Comparison of ENCODE assay signal across 23 mouse cellular contexts in the genomic region with DNA sequence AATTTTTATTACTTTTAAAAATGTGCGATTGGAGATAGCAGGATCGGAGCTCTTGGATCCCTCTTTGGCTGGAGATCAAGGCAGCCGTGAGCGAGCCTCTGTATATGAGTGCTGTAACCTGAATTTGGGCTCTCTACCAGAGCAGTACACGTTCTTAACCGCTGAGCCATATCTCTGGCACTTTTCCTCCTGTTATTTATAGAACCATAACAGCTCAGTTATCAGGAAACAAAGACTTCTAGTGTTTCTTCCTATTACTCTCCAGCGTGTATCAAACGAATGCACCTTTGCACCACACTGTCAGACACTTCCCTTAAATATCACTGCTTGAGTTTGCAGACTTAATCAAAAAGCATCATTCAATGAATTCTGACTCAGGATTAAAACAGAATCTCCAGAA. TPM values are rescaled to one million over a fixed set of nuclear protein-coding genes. Genes with fewer than 3 reads are reported as not detected.
DNase-seq lines count a peak whose midpoint lies in the region; ATAC-seq and TF ChIP-seq lines count a peak whose summit lies in the region.
"Had no signal": no experiment of that assay in that cellular context is flagged by ENCODE, and none has a peak within 500 bp of the region (broad histone marks: within the 10 kb centered on the region; RNA-seq: fewer than 3 reads in every experiment).

No protein-coding gene starts in this region.

- H3K4me3 ChIP-seq in heart, embryonic 11.5 days (ENCODE audit: low read depth, low read length) = no peak overlapping the region
- H3K4me3 ChIP-seq in MEL (ENCODE audit: control insufficient read depth in 1 of 2, insufficient read depth in 1 of 2, low read depth in 2 of 2, low read length in 2 of 2) = no peak overlapping the region
- H3K4me3 ChIP-seq: embryonic facial prominence, embryonic 12.5 days; layer of hippocampus, adult 2 months; left cerebral cortex, adult 2 months; limb, embryonic 13.5 days; liver, embryonic 15.5 days; myocyte; neural tube, embryonic 15.5 days had no signal

- no peak for DNase-seq in heart, postnatal 36 days
- DNase-seq in MEL (ENCODE audit: low read depth, low spot score) = peak; percentile 92
- DNase-seq in brain, adult 2 months (ENCODE audit: low read depth, low spot score) = peak; percentile 43
- DNase-seq in left cerebral cortex, postnatal 25 days (ENCODE audit: low spot score in 2 of 2) = no peak
- no peak for DNase-seq in embryo, embryonic 10.5 days (ENCODE audit: low spot score)
- DNase-seq: cerebellum, adult 11 months; cerebellum, postnatal 36 days; forebrain, postnatal 0 days; kidney, adult 18-20 months; kidney, postnatal 10 days; lung, postnatal 36 days; thymus, adult 2 months had no signal

- H3K9ac ChIP-seq in heart, embryonic 11.5 days (ENCODE audit: low read depth, low read length) = no peak overlapping the region
- H3K9ac ChIP-seq in MEL (ENCODE audit: control insufficient read depth, low read depth, low read length, poor library complexity, severe bottlenecking) = no peak overlapping the region
- H3K9ac ChIP-seq: embryonic facial prominence, embryonic 12.5 days; forebrain, postnatal 0 days; limb, embryonic 13.5 days; liver, embryonic 15.5 days; neural tube, embryonic 15.5 days had no signal

- no peak overlapping the region for H3K27ac ChIP-seq in heart, embryonic 11.5 days (ENCODE audit: low read depth, low read length)
- H3K27ac ChIP-seq in MEL (ENCODE audit: control insufficient read depth, low read depth, low read length) = peak overlapping the region; percentile 40
- H3K27ac ChIP-seq: embryonic facial prominence, embryonic 12.5 days; hindbrain, postnatal 0 days; layer of hippocampus, adult 2 months; left cerebral cortex, adult 2 months; limb, embryonic 13.5 days; liver, embryonic 15.5 days; neural tube, embryonic 15.5 days had no signal

- TF ChIP-seq EP300 in MEL (IDR thresholded peaks at IDR 0.05; ENCODE audit: low read depth in 1 of 2, low read length in 2 of 2) = peak; percentile 98

- TF ChIP-seq RAD21 in MEL (IDR thresholded peaks at IDR 0.05; ENCODE audit: low read depth, low read length) = no peak

- no peak for TF ChIP-seq CTCF in MEL (IDR thresholded peaks at IDR 0.05 in 2 of 3, conservative IDR thresholded peaks at IDR 0.05 in 1 of 3; ENCODE audit: control insufficient read depth in 1 of 3, insufficient read depth in 1 of 3, low read depth in 2 of 3, low read length in 3 of 3, poor library complexity in 1 of 3, severe bottlenecking in 1 of 3)

- intact Hi-C loops in heart, postnatal 36 days (cut with DNase I) = no loop called here
- intact Hi-C loops in left cerebral cortex, postnatal 25 days (cut with DNase I) = no loop called here

- no peaks in the 10 kb centered on the region for H3K9me3 ChIP-seq in heart, embryonic 11.5 days (replicated peaks; ENCODE audit: control insufficient read depth, low read length)
- H3K9me3 ChIP-seq in MEL (replicated peaks; ENCODE audit: insufficient read depth, low read length) = no peaks in the 10 kb centered on the region
- H3K9me3 ChIP-seq: embryonic facial prominence, embryonic 12.5 days; limb, embryonic 13.5 days; liver, embryonic 15.5 days; neural tube, embryonic 15.5 days had no signal

- ATAC-seq in heart, embryonic 11.5 days (replicated peaks; ENCODE audit: insufficient number of reproducible peaks, low FRiP score, low TSS enrichment) = peak; percentile 39; the same call in 1 of the 2 replicates
- ATAC-seq in hematopoietic stem cell, adult 5-6 weeks (replicated peaks in 1 of 2; ENCODE audit: insufficient read depth in 1 of 2, low FRiP score in 2 of 2, low TSS enrichment in 1 of 2, low read depth in 1 of 2, poor library complexity in 2 of 2, severe bottlenecking in 2 of 2) = peak; percentile 49 to 65; a peak in 3 of 4 replicates
- ATAC-seq: forebrain, postnatal 0 days; hindbrain, postnatal 0 days had no signal

- peak overlapping the region; percentile 24 for H3K4me2 ChIP-seq in heart, embryonic 11.5 days
- H3K4me2 ChIP-seq: embryonic facial prominence, embryonic 12.5 days; limb, embryonic 13.5 days; liver, embryonic 15.5 days; midbrain, embryonic 11.5 days; neural tube, embryonic 15.5 days had no signal

- H3K79me2 ChIP-seq in MEL (ENCODE audit: control insufficient read depth, insufficient read depth, low read length, poor library complexity) = no peaks in the 10 kb centered on the region

- H3K36me3 ChIP-seq in heart, embryonic 11.5 days (ENCODE audit: control insufficient read depth, insufficient read depth, low read length) = no peaks in the 10 kb centered on the region
- H3K36me3 ChIP-seq in MEL (ENCODE audit: control insufficient read depth in 1 of 2, insufficient read depth in 2 of 2, low read length in 2 of 2) = peaks cover 0 to 12% of the 10 kb centered on the region in 2 experiments; a peak in 3 of 4 replicates
- H3K36me3 ChIP-seq: embryonic facial prominence, embryonic 12.5 days; limb, embryonic 13.5 days; liver, embryonic 15.5 days; neural tube, embryonic 15.5 days had no signal

- no peaks in the 10 kb centered on the region for H3K27me3 ChIP-seq in heart, embryonic 11.5 days (ENCODE audit: control insufficient read depth, insufficient read depth, low read length)
- no peaks in the 10 kb centered on the region for H3K27me3 ChIP-seq in MEL (ENCODE audit: control insufficient read depth in 1 of 2, insufficient read depth in 2 of 2, low read length in 2 of 2)
- H3K27me3 ChIP-seq: embryonic facial prominence, embryonic 12.5 days; limb, embryonic 13.5 days; liver, embryonic 15.5 days; neural tube, embryonic 15.5 days had no signal

- TF ChIP-seq POLR2A in MEL (IDR thresholded peaks at IDR 0.05; ENCODE audit: control insufficient read depth in 1 of 2, insufficient read depth in 1 of 2, low read depth in 1 of 2, low read length in 2 of 2, poor library complexity in 1 of 2) = no peak

- H3K4me1 ChIP-seq in heart, embryonic 11.5 days (ENCODE audit: control insufficient read depth, insufficient read depth, low read length) = peaks cover 34% of the 10 kb centered on the region
- peaks cover 7 to 16% of the 10 kb centered on the region in 2 experiments for H3K4me1 ChIP-seq in MEL (ENCODE audit: control insufficient read depth in 1 of 2, insufficient read depth in 2 of 2, low read length in 2 of 2)
- H3K4me1 ChIP-seq: liver, embryonic 15.5 days had no signal

- whole genome bisulfite sequencing in heart, embryonic 11.5 days (ENCODE audit: insufficient replicate concordance) = 26% methylated on average over 8 of the region's 8 CpGs

TF ChIP-seq in MEL, 35 proteins besides CTCF, POLR2A, EP300 and RAD21 (continues in another document):
- TF ChIP-seq HCFC1 (IDR thresholded peaks at IDR 0.05; ENCODE audit: low read depth, low read length) (peak; percentile 48; the same call in 1 of the 2 replicates), KAT2A (conservative IDR thresholded peaks at IDR 0.05; ENCODE audit: low read depth, low read length) (no peak), MYB (IDR thresholded peaks at IDR 0.05; ENCODE audit: low read depth, low read length) (peak; percentile 87), CHD1 (IDR thresholded peaks at IDR 0.05; ENCODE audit: low read depth, low read length) (no peak), ZNF384 (IDR thresholded peaks at IDR 0.05; ENCODE audit: low read depth, low read length) (no peak; the same call in 1 of the 2 replicates), NELFE (IDR thresholded peaks at IDR 0.05; ENCODE audit: low read depth, low read length) (no peak), RCOR1 (IDR thresholded peaks at IDR 0.05; ENCODE audit: low read depth, low read length) (peak; percentile 99), USF1 (IDR thresholded peaks at IDR 0.05; ENCODE audit: low read depth, low read length) (no peak), USF2 (IDR thresholded peaks at IDR 0.05; ENCODE audit: borderline replicate concordance in 1 of 2, insufficient read depth in 1 of 2, low read depth in 1 of 2, low read length in 2 of 2) (no peak), TCF12 (IDR thresholded peaks at IDR 0.05; ENCODE audit: low read depth, low read length) (peak; percentile 98), NRF1 (IDR thresholded peaks at IDR 0.05; ENCODE audit: insufficient read depth, low read depth, low read length, poor library complexity, severe bottlenecking) (no peak), UBTF (IDR thresholded peaks at IDR 0.05; ENCODE audit: borderline replicate concordance, insufficient read depth, low read depth, low read length) (no peak), ETS1 (IDR thresholded peaks at IDR 0.05; ENCODE audit: low read depth, low read length) (peak; percentile 97), TBP (IDR thresholded peaks at IDR 0.05; ENCODE audit: low read depth, low read length) (no peak), CHD2 (IDR thresholded peaks at IDR 0.05; ENCODE audit: low read length) (no peak), ZC3H11A (IDR thresholded peaks at IDR 0.05; ENCODE audit: low read depth, low read length) (peak; percentile 13; the same call in 1 of the 2 replicates), POLR2AphosphoS2 (IDR thresholded peaks at IDR 0.05; ENCODE audit: low read length) (peak; percentile 59; the same call in 1 of the 2 replicates), MXI1 (IDR thresholded peaks at IDR 0.05; ENCODE audit: low read depth, low read length) (peak; percentile 81), SIN3A (IDR thresholded peaks at IDR 0.05; ENCODE audit: low read length) (peak; percentile 94), MAZ (IDR thresholded peaks at IDR 0.05; ENCODE audit: low read depth, low read length) (peak; percentile 68), BHLHE40 (IDR thresholded peaks at IDR 0.05; ENCODE audit: borderline replicate concordance, low read depth, low read length) (peak; percentile 92), JUND (IDR thresholded peaks at IDR 0.05; ENCODE audit: low read depth, low read length) (no peak), SMC3 (IDR thresholded peaks at IDR 0.05; ENCODE audit: low read depth, low read length) (no peak; the same call in 1 of the 2 replicates), MYC (IDR thresholded peaks at IDR 0.05; ENCODE audit: low read depth, low read length) (peak; percentile 95), ELF1 (IDR thresholded peaks at IDR 0.05; ENCODE audit: low read depth, low read length) (peak; percentile 40; the same call in 1 of the 2 replicates), E2F4 (IDR thresholded peaks at IDR 0.05; ENCODE audit: borderline replicate concordance, low read depth, low read length) (no peak), GABPA (IDR thresholded peaks at IDR 0.05; ENCODE audit: low read depth, low read length) (no peak), ZKSCAN1 (IDR thresholded peaks at IDR 0.05; ENCODE audit: low read depth, low read length) (no peak)

RNA-seq across cellular contexts. Expression of a gene that starts 57.2 kb away (rescaled TPM):
- 0.50 and 0.80 TPM in 2 replicates for polyA plus RNA-seq in heart, embryonic 11.5 days (2014; fragmentation: Nextera tagmentation; extraction: Ambion mirVana)
- total RNA-seq in heart, postnatal 36 days (2021) = under 1 TPM in 1 of 2 experiments, not detected in 1; 0.30 TPM
- 0.08 TPM in 1 of 2 replicates, not detected in the other for total RNA-seq in MEL (2012; rRNA removed)
- polyA plus RNA-seq in MEL (2012; ENCODE audit: insufficient read depth in 1 of 2, insufficient read length in 2 of 2, low read depth in 1 of 2, low replicate concordance in 2 of 2, missing spikeins in 1 of 2) = under 1 TPM in 1 of 2 experiments, not detected in 1; 0.21 TPM
- total RNA-seq in hematopoietic stem cell, adult 5-6 weeks (2017) = 0.55 TPM in 1 of 2 replicates, not detected in the other
- 1 to 10 TPM; 2.3 to 2.6 TPM for total RNA-seq in left cerebral cortex, postnatal 25 days (2021)

Comparison
In these comparisons a context has a peak if more than half of its experiments do, and no peak if none do; other contexts are left out.
1. DNase-seq: peak in MEL (single experiment) and brain, adult 2 months (single experiment); none in heart, postnatal 36 days (0 of 2), left cerebral cortex, postnatal 25 days (0 of 2) and embryo, embryonic 10.5 days (single experiment).